Mouse (Mus musculus): ENCODE measurements at regions not wholly inside any gene's neighbourhood (a gene's known extent, or its start where the extent isn't known, plus 50 kb on each side); places are given as distances from the start of the nearest gene placed in this dataset.

- Histone ChIP-seq H3K4me3 (ENCODE audit: low read depth, low read length) (no peak overlapping the region), H3K4me1 (ENCODE audit: control insufficient read depth, insufficient read depth, low read length) (no peaks in the 10 kb centered on the region; the same call in 1 of the 2 replicates), H3K36me3 (replicated peaks; ENCODE audit: control insufficient read depth, insufficient read depth, low read depth, low read length) (no peaks in the 10 kb centered on the region), H3K27ac (replicated peaks; ENCODE audit: low read depth, low read length) (no peak overlapping the region), H3K9me3 (replicated peaks; ENCODE audit: control insufficient read depth, low read length) (no peaks in the 10 kb centered on the region), H3K27me3 (ENCODE audit: control insufficient read depth, insufficient read depth, low read length) (peaks cover 63% of the 10 kb centered on the region), H3K9ac (replicated peaks; ENCODE audit: low read length) (no peak overlapping the region), H3K4me2 (ENCODE audit: low read depth, low read length) (no peak overlapping the region)
- ATAC-seq (replicated peaks; ENCODE audit: insufficient number of reproducible peaks, low FRiP score, low TSS enrichment, low read depth): no peak
- 89% methylated on average over 17 of the region's 17 CpGs for WGBS
- no peak for DNase-seq (ENCODE audit: low spot score)
These were observed 70.9 kb upstream of the Ppara start for GRCm38 (mm10) chr15:85663757-85664431.

GRCm38 (mm10) chr15:85664432-85664828 is 70.4 kb upstream of the Ppara start:
- Histone ChIP-seq H3K4me3 (ENCODE audit: low read depth, low read length) (no peak overlapping the region), H3K4me1 (ENCODE audit: control insufficient read depth, insufficient read depth, low read length) (no peaks in the 10 kb centered on the region; the same call in 1 of the 2 replicates), H3K9ac (replicated peaks; ENCODE audit: low read length) (no peak overlapping the region), H3K27ac (replicated peaks; ENCODE audit: low read depth, low read length) (no peak overlapping the region), H3K27me3 (ENCODE audit: control insufficient read depth, insufficient read depth, low read length) (peaks cover 68% of the 10 kb centered on the region), H3K4me2 (ENCODE audit: low read depth, low read length) (no peak overlapping the region), H3K9me3 (replicated peaks; ENCODE audit: control insufficient read depth, low read length) (no peaks in the 10 kb centered on the region), H3K36me3 (replicated peaks; ENCODE audit: control insufficient read depth, insufficient read depth, low read depth, low read length) (no peaks in the 10 kb centered on the region)
- DNase-seq (ENCODE audit: low spot score) (no peak), ATAC-seq (replicated peaks; ENCODE audit: insufficient number of reproducible peaks, low FRiP score, low TSS enrichment, low read depth) (no peak)
- WGBS: 75% methylated on average over 10 of the region's 10 CpGs

GRCm38 (mm10) chr15:85665181-85665821 is 69.5 kb upstream of the Ppara start:
- H3K36me3 ChIP-seq (replicated peaks; ENCODE audit: control insufficient read depth, insufficient read depth, low read depth, low read length): no peaks in the 10 kb centered on the region

GRCm38 (mm10) chr15:85666496-85666895 is 68.3 kb upstream of the Ppara start:
- WGBS: 67% methylated on average over 9 of the region's 9 CpGs
- no peak overlapping the region for H3K4me3 ChIP-seq (ENCODE audit: low read depth, low read length)
- no peak for DNase-seq (ENCODE audit: low spot score)

More at GRCm38 (mm10) chr15:85665181-85665821, 69.5 kb upstream of the Ppara start:
- no peak overlapping the region for H3K9ac ChIP-seq (replicated peaks; ENCODE audit: low read length)
- H3K4me3 ChIP-seq (ENCODE audit: low read depth, low read length): no peak overlapping the region
- DNase-seq (ENCODE audit: low spot score) (no peak), ATAC-seq (replicated peaks; ENCODE audit: insufficient number of reproducible peaks, low FRiP score, low TSS enrichment, low read depth) (no peak)
- no peak overlapping the region for H3K4me2 ChIP-seq (ENCODE audit: low read depth, low read length)
- H3K27me3 ChIP-seq (ENCODE audit: control insufficient read depth, insufficient read depth, low read length): peaks cover 71% of the 10 kb centered on the region
- H3K4me1 ChIP-seq (ENCODE audit: control insufficient read depth, insufficient read depth, low read length): peaks cover 5% of the 10 kb centered on the region; the same call in 1 of the 2 replicates
- no peak overlapping the region for H3K27ac ChIP-seq (replicated peaks; ENCODE audit: low read depth, low read length)
- WGBS: 71% methylated on average over 12 of the region's 12 CpGs
- no peaks in the 10 kb centered on the region for H3K9me3 ChIP-seq (replicated peaks; ENCODE audit: control insufficient read depth, low read length)

DNA sequence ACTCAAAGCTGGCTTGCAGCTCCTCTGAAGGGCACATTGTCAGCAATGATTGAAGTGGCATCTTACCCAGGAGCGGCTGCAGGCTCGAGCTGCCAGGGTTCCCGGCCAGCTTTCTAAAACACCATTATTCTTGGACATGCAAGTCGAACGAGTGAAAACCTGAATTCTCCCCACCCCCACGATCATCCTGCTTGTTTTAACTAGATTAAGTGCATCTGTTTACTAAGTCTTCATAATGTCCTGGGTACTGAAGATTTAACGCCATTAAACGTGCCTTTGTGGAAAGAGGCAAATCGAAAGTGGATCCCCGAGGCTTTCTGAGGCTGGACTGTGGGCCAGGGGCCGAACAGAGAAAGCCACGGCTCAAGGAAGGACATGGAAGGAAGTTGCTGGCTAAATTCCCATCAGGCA is 67.4 kb upstream of the Ppara start:
- Histone ChIP-seq H3K9me3 (replicated peaks; ENCODE audit: control insufficient read depth, low read length) (no peaks in the 10 kb centered on the region), H3K4me1 (ENCODE audit: control insufficient read depth, insufficient read depth, low read length) (peaks cover 11% of the 10 kb centered on the region), H3K4me3 (ENCODE audit: low read depth, low read length) (no peak overlapping the region), H3K4me2 (ENCODE audit: low read depth, low read length) (no peak overlapping the region), H3K36me3 (replicated peaks; ENCODE audit: control insufficient read depth, insufficient read depth, low read depth, low read length) (no peaks in the 10 kb centered on the region), H3K9ac (replicated peaks; ENCODE audit: low read length) (no peak overlapping the region), H3K27me3 (ENCODE audit: control insufficient read depth, insufficient read depth, low read length) (peaks cover 72% of the 10 kb centered on the region), H3K27ac (replicated peaks; ENCODE audit: low read depth, low read length) (no peak overlapping the region)
- ATAC-seq (replicated peaks; ENCODE audit: insufficient number of reproducible peaks, low FRiP score, low TSS enrichment, low read depth) (no peak), DNase-seq (ENCODE audit: low spot score) (no peak)
- WGBS: 55% methylated on average over 12 of the region's 12 CpGs

More at GRCm38 (mm10) chr15:85666496-85666895, 68.3 kb upstream of the Ppara start:
- Histone ChIP-seq H3K27ac (replicated peaks; ENCODE audit: low read depth, low read length) (no peak overlapping the region), H3K9ac (replicated peaks; ENCODE audit: low read length) (no peak overlapping the region), H3K27me3 (ENCODE audit: control insufficient read depth, insufficient read depth, low read length) (peaks cover 71% of the 10 kb centered on the region), H3K4me1 (ENCODE audit: control insufficient read depth, insufficient read depth, low read length) (peaks cover 10% of the 10 kb centered on the region), H3K9me3 (replicated peaks; ENCODE audit: control insufficient read depth, low read length) (no peaks in the 10 kb centered on the region), H3K36me3 (replicated peaks; ENCODE audit: control insufficient read depth, insufficient read depth, low read depth, low read length) (no peaks in the 10 kb centered on the region), H3K4me2 (ENCODE audit: low read depth, low read length) (no peak overlapping the region)
- ATAC-seq (replicated peaks; ENCODE audit: insufficient number of reproducible peaks, low FRiP score, low TSS enrichment, low read depth): no peak

GRCm38 (mm10) chr15:85667906-85668590 is 66.7 kb upstream of the Ppara start:
- H3K9ac ChIP-seq (replicated peaks; ENCODE audit: low read length): no peak overlapping the region
- H3K4me3 ChIP-seq (ENCODE audit: low read depth, low read length): no peak overlapping the region
- no peak overlapping the region for H3K4me2 ChIP-seq (ENCODE audit: low read depth, low read length)
- DNase-seq (ENCODE audit: low spot score): no peak
- no peak overlapping the region for H3K27ac ChIP-seq (replicated peaks; ENCODE audit: low read depth, low read length)
- 83% methylated on average over 7 of the region's 7 CpGs for WGBS
- ATAC-seq (replicated peaks; ENCODE audit: insufficient number of reproducible peaks, low FRiP score, low TSS enrichment, low read depth): no peak
- peaks cover 72% of the 10 kb centered on the region for H3K27me3 ChIP-seq (ENCODE audit: control insufficient read depth, insufficient read depth, low read length)
- no peaks in the 10 kb centered on the region for H3K9me3 ChIP-seq (replicated peaks; ENCODE audit: control insufficient read depth, low read length)
- H3K36me3 ChIP-seq (replicated peaks; ENCODE audit: control insufficient read depth, insufficient read depth, low read depth, low read length): no peaks in the 10 kb centered on the region
- H3K4me1 ChIP-seq (ENCODE audit: control insufficient read depth, insufficient read depth, low read length): peaks cover 11% of the 10 kb centered on the region

GRCm38 (mm10) chr15:85668871-85669651 is 65.7 kb upstream of the Ppara start:
- H3K4me3 ChIP-seq (ENCODE audit: low read depth, low read length): no peak overlapping the region
- H3K4me1 ChIP-seq (ENCODE audit: control insufficient read depth, insufficient read depth, low read length): peaks cover 11% of the 10 kb centered on the region
- DNase-seq (ENCODE audit: low spot score) (no peak), ATAC-seq (replicated peaks; ENCODE audit: insufficient number of reproducible peaks, low FRiP score, low TSS enrichment, low read depth) (no peak)
- H3K9me3 ChIP-seq (replicated peaks; ENCODE audit: control insufficient read depth, low read length): no peaks in the 10 kb centered on the region
- H3K4me2 ChIP-seq (ENCODE audit: low read depth, low read length): no peak overlapping the region
- no peak overlapping the region for H3K27ac ChIP-seq (replicated peaks; ENCODE audit: low read depth, low read length)
- H3K27me3 ChIP-seq (ENCODE audit: control insufficient read depth, insufficient read depth, low read length): peaks cover 72% of the 10 kb centered on the region
- H3K36me3 ChIP-seq (replicated peaks; ENCODE audit: control insufficient read depth, insufficient read depth, low read depth, low read length): no peaks in the 10 kb centered on the region
- H3K9ac ChIP-seq (replicated peaks; ENCODE audit: low read length): no peak overlapping the region
- 60% methylated on average over 9 of the region's 9 CpGs for WGBS
